Mouse (Mus musculus) intestine, embryonic 14.5 days (tissue): ENCODE results near the gene Rbfox1. TPM values are rescaled to one million over a fixed set of nuclear protein-coding genes. Genes with fewer than 3 reads are reported as not detected.

Experiments used
- ATAC-seq: fragments of 200-750 bp; cut with Nextera tagmentation; replicated peaks from 2 replicates; pipeline ENCODE4 v1.8.0; 2017; ENCODE audit warnings: low read depth, moderate number of reproducible peaks, moderate TSS enrichment, moderate library complexity; ENCODE audit not compliant: low FRiP score, low TSS enrichment
- DNase-seq: peaks from one replicate; pipeline ENCODE4 v3.0.0-alpha.2; 2018; ENCODE audit warnings: low spot score
- H3K27ac ChIP-seq: fragments of 300-500 bp; sonication (generic); 2 replicates; pipeline ENCODE4 v1.5.1; 2014; ENCODE audit warnings: low read depth, mild to moderate bottlenecking, control low read depth
- H3K27me3 ChIP-seq: fragments of 300-500 bp; sonication (generic); replicated peaks from 2 replicates; pipeline ENCODE4 v1.6.1; 2014; ENCODE audit warnings: low read length, control low read depth; ENCODE audit not compliant: control insufficient read depth, insufficient read depth
- H3K36me3 ChIP-seq: fragments of 300-500 bp; sonication (generic); 2 replicates; pipeline ENCODE4 v1.6.1; 2014; ENCODE audit warnings: low read length, control low read depth; ENCODE audit not compliant: control insufficient read depth, insufficient read depth
- H3K4me1 ChIP-seq: fragments of 300-500 bp; sonication (generic); replicated peaks from 2 replicates; pipeline ENCODE4 v1.6.1; 2014; ENCODE audit warnings: low read length, control low read depth, mixed read lengths; ENCODE audit not compliant: control insufficient read depth, insufficient read depth
- H3K4me2 ChIP-seq: fragments of 300-500 bp; sonication (generic); 2 replicates; pipeline ENCODE4 v1.6.1; 2014; ENCODE audit warnings: low read length
- H3K4me3 ChIP-seq: fragments of 300-500 bp; sonication (generic); 2 replicates; pipeline ENCODE4 v1.5.1; 2014; ENCODE audit warnings: low read depth, low read length, control low read depth, mixed read lengths
- H3K9ac ChIP-seq: fragments of 300-500 bp; sonication (generic); 2 replicates; pipeline ENCODE4 v1.6.1; 2014; ENCODE audit warnings: mild to moderate bottlenecking, low read length
- H3K9me3 ChIP-seq: fragments of 300-500 bp; sonication (generic); 2 replicates; pipeline ENCODE4 v1.6.1; 2016; ENCODE audit warnings: low read length, control low read depth; ENCODE audit not compliant: control insufficient read depth
- WGBS: fragments of 180-500 bp; shearing (Covaris S2); extraction: QIAGEN DNeasy Blood & Tissue Kit; methylation state at CpG from one replicate; pipeline ENCODE4 v1.1.7; 2014; 5-methylcytosine and 5-hydroxymethylcytosine counted together
- polyA plus RNA-seq: library from polyadenylated mRNA; unstranded; fragments of >200 nt; fragmentation: Nextera tagmentation; extraction: Ambion mirVana; gene quantifications from 2 replicates; pipeline ENCODE4 v1.2.1, GENCODE M21; 2014

The Rbfox1 gene
- polyA plus RNA-seq, 1 experiment from 2014 or later = 3.3 TPM

DNA sequence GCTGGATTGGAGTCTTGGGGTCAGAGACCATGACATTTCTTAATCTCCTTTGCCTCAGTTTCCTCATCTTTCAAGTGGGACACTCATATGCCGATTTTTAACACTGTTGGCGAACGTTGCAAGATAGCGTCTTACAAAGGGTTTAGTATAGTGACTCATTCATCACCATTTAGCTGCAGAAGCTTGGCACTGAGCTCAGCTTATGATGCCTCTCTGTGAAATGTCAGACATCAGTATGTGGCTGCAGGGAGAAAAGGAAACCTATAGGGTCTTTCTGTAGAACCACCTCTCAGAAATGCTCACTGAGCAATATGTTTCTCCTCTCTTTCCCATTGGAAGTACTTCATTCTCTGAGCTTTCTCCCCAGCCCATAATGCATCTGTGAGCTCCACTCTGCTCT, 356.2 kb downstream of the Rbfox1 start:
- Histone ChIP-seq H3K27ac (no peak overlapping the region), H3K4me2 (no peak overlapping the region), H3K9me3 (no peaks in the 10 kb centered on the region), H3K4me1 (no peaks in the 10 kb centered on the region), H3K9ac (no peak overlapping the region), H3K27me3 (no peaks in the 10 kb centered on the region), H3K36me3 (no peaks in the 10 kb centered on the region), H3K4me3 (no peak overlapping the region)
- no peak for DNase-seq
- WGBS = 90% methylated on average over 4 of the region's 4 CpGs
- no peak for ATAC-seq

GRCm38 (mm10) chr16:6242468-6242867, 357.3 kb downstream of the Rbfox1 start:
- H3K27me3 ChIP-seq = no peaks in the 10 kb centered on the region
- 58% methylated on average over 3 of the region's 3 CpGs for WGBS
- ATAC-seq = no peak
- no peaks in the 10 kb centered on the region for H3K9me3 ChIP-seq
- no peaks in the 10 kb centered on the region for H3K36me3 ChIP-seq
- H3K4me3 ChIP-seq = no peak overlapping the region
- H3K4me2 ChIP-seq = no peak overlapping the region
- H3K9ac ChIP-seq = no peak overlapping the region
- no peaks in the 10 kb centered on the region for H3K4me1 ChIP-seq
- no peak overlapping the region for H3K27ac ChIP-seq
- DNase-seq = no peak

- DNase-seq = no peak
- no peak for ATAC-seq
- Histone ChIP-seq H3K9me3 (no peaks in the 10 kb centered on the region), H3K27ac (no peak overlapping the region), H3K4me2 (no peak overlapping the region), H3K4me1 (no peaks in the 10 kb centered on the region), H3K9ac (no peak overlapping the region), H3K4me3 (no peak overlapping the region), H3K27me3 (no peaks in the 10 kb centered on the region), H3K36me3 (no peaks in the 10 kb centered on the region)
- WGBS = 69% methylated on average over 4 of the region's 4 CpGs
These were observed 362.4 kb downstream of the Rbfox1 start for GRCm38 (mm10) chr16:6247569-6247968.

GRCm38 (mm10) chr16:6264557-6264956, 379.4 kb downstream of the Rbfox1 start:
- 79% methylated on average over 8 of the region's 8 CpGs for WGBS
- no peak for ATAC-seq

GRCm38 (mm10) chr16:6265610-6266009, 380.5 kb downstream of the Rbfox1 start:
- no peak overlapping the region for H3K9ac ChIP-seq
- H3K27me3 ChIP-seq = no peaks in the 10 kb centered on the region
- ATAC-seq = no peak
- H3K27ac ChIP-seq = no peak overlapping the region
- no peak for DNase-seq
- no peaks in the 10 kb centered on the region for H3K4me1 ChIP-seq
- no peaks in the 10 kb centered on the region for H3K36me3 ChIP-seq
- WGBS = 83% methylated on average over 3 of the region's 3 CpGs
- no peak overlapping the region for H3K4me2 ChIP-seq
- H3K4me3 ChIP-seq = no peak overlapping the region
- H3K9me3 ChIP-seq = no peaks in the 10 kb centered on the region

More at GRCm38 (mm10) chr16:6264557-6264956, 379.4 kb downstream of the Rbfox1 start:
- Histone ChIP-seq H3K4me1 (no peaks in the 10 kb centered on the region), H3K4me2 (no peak overlapping the region), H3K9ac (no peak overlapping the region), H3K27me3 (no peaks in the 10 kb centered on the region), H3K27ac (no peak overlapping the region), H3K4me3 (no peak overlapping the region), H3K36me3 (no peaks in the 10 kb centered on the region), H3K9me3 (no peaks in the 10 kb centered on the region)
- no peak for DNase-seq

- Histone ChIP-seq H3K36me3 (no peaks in the 10 kb centered on the region), H3K27me3 (no peaks in the 10 kb centered on the region), H3K27ac (no peak overlapping the region), H3K4me1 (no peaks in the 10 kb centered on the region), H3K4me2 (no peak overlapping the region), H3K9me3 (no peaks in the 10 kb centered on the region), H3K9ac (no peak overlapping the region), H3K4me3 (no peak overlapping the region)
- DNase-seq (no peak), ATAC-seq (no peak)
- WGBS = 77% methylated on average over 7 of the region's 7 CpGs
These were observed 386.6 kb downstream of the Rbfox1 start for GRCm38 (mm10) chr16:6271596-6272370.

DNA sequence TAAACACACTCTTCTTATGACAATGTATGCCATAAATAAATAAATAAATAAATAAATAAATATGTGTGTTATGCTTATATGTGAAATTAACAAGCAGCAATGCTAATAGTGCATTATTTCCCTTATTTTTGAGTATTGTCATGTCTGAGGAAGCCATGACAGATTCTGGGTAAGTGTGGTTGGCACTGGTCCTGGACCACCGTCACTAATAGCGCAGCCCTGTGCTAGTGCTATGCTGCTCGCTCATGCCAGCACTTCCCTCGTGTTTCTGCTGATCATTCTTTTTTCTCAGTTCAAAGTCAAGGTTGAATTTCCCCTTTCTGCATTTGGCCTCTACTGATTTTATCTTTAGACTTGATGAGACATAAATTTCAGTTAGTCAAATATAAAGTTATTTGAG, 398.3 kb downstream of the Rbfox1 start:
- H3K27me3 ChIP-seq = no peaks in the 10 kb centered on the region
- 85% methylated on average over 4 of the region's 4 CpGs for WGBS
- H3K36me3 ChIP-seq = no peaks in the 10 kb centered on the region
- no peaks in the 10 kb centered on the region for H3K4me1 ChIP-seq
- H3K4me3 ChIP-seq = no peak overlapping the region
- DNase-seq = no peak
- H3K27ac ChIP-seq = no peak overlapping the region
- ATAC-seq = no peak
- no peak overlapping the region for H3K4me2 ChIP-seq
- no peaks in the 10 kb centered on the region for H3K9me3 ChIP-seq
- H3K9ac ChIP-seq = no peak overlapping the region

DNA sequence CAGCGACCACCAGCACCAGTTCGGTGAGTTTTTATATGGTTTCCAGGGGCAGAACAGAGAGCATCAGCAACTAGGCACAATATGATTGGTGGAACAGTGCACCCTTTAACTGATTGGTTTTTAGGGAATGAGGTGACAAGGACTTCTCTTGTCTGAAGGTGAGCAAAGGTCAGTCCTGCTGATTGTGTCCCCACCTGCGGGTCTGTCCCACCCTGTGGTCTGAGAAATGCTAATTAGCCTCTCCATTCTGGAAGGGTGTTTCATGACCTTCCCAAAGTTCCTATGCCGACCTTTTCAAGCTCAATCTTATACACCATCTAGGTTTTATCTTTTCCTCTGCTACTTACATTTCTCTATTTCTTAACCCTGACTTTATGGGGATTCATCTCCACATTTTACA, 399.2 kb downstream of the Rbfox1 start:
- Histone ChIP-seq H3K9ac (no peak overlapping the region), H3K36me3 (no peaks in the 10 kb centered on the region), H3K4me2 (no peak overlapping the region), H3K27ac (no peak overlapping the region), H3K4me1 (no peaks in the 10 kb centered on the region), H3K27me3 (no peaks in the 10 kb centered on the region), H3K4me3 (no peak overlapping the region), H3K9me3 (no peaks in the 10 kb centered on the region)
- 59% methylated on average over 4 of the region's 4 CpGs for WGBS
- DNase-seq (no peak), ATAC-seq (no peak)

DNA sequence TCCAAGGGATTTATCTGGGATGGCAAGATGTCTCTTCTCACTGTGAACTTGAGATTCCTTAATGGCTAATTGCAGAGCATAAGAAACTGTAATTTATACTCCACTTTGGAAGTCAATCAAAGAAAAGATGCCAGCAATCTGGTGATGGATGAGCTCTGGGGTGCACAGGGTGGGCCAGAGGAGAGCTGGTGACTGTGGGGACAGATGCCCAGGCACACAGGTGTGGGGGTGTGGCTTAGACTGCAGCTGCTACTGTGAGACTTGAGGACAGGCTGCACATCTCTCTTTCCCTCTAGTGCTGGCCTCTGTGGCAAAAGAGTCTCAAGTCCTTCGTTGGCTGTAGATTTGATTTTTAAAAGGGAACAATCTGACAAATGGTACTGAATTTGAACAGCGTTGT, 402.5 kb downstream of the Rbfox1 start:
- no peak for DNase-seq
- H3K9me3 ChIP-seq = no peaks in the 10 kb centered on the region
- no peak overlapping the region for H3K4me2 ChIP-seq
- ATAC-seq = no peak
- 85% methylated on average over 2 of the region's 2 CpGs for WGBS
- H3K4me1 ChIP-seq = no peaks in the 10 kb centered on the region
- H3K27ac ChIP-seq = no peak overlapping the region
- H3K9ac ChIP-seq = no peak overlapping the region
- H3K27me3 ChIP-seq = no peaks in the 10 kb centered on the region
- no peak overlapping the region for H3K4me3 ChIP-seq
- H3K36me3 ChIP-seq = no peaks in the 10 kb centered on the region
